ENCODE assay signal across 25 mouse cellular contexts in the genomic region with DNA sequence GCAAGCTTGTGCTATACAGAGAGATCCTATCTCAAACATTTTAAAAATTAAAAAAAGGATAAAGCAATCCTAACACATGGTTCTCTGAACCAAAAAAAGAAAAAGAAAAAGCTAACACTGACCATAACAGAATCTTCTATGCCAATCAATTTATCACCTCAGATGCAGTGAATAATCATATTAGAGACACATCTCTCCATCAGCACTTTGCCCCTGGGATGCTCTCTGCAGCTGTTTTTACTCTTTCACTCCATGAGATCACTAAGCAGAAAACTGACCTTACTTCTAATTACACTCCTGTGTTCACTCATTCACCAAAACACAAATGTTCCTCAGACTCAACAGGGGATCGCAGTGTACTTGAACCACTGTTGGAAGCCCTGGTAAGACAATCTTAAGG.
"Had no signal": no experiment of that assay in that cellular context is flagged by ENCODE, and none has a peak within 500 bp of the region (broad histone marks: within the 10 kb centered on the region; RNA-seq: fewer than 3 reads in every experiment).

No protein-coding gene starts in this region.

- DNase-seq: gastrocnemius, postnatal 14 days; heart, adult 2 months; heart, postnatal 4 days; kidney, adult 11 months; kidney, adult 2 months; kidney, adult 9 months; kidney, postnatal 14 days; kidney, postnatal 36 days; layer of hippocampus, adult 9-11 months; layer of hippocampus, postnatal 36 days; left cerebral cortex, postnatal 4 days had no signal

- ATAC-seq: hindbrain, embryonic 16.5 days; inflammation-experienced regulatory T-cells, adult 6 months; intestine, embryonic 16.5 days; liver, embryonic 12.5 days had no signal

- H3K36me3 ChIP-seq: heart, embryonic 13.5 days; heart, embryonic 15.5 days; kidney, embryonic 15.5 days; limb, embryonic 13.5 days; limb, embryonic 15.5 days; liver, embryonic 12.5 days had no signal

- H3K27me3 ChIP-seq: heart, embryonic 13.5 days; heart, embryonic 15.5 days; kidney, embryonic 15.5 days; limb, embryonic 13.5 days; limb, embryonic 15.5 days; liver, embryonic 12.5 days had no signal

- H3K4me3 ChIP-seq: heart, adult 2 months; heart, embryonic 13.5 days; heart, embryonic 15.5 days; hindbrain, embryonic 10.5 days; kidney, embryonic 15.5 days; limb, embryonic 13.5 days; limb, embryonic 15.5 days; liver, embryonic 12.5 days had no signal

- H3K9ac ChIP-seq: heart, embryonic 13.5 days; heart, embryonic 15.5 days; hindbrain, embryonic 14.5 days; kidney, embryonic 15.5 days; limb, embryonic 13.5 days; limb, embryonic 15.5 days; liver, embryonic 12.5 days; liver, embryonic 14.5 days had no signal

- H3K27ac ChIP-seq: heart, embryonic 13.5 days; heart, embryonic 15.5 days; hindbrain, embryonic 10.5 days; hindbrain, embryonic 14.5 days; kidney, embryonic 15.5 days; kidney, postnatal 0 days; limb, embryonic 13.5 days; limb, embryonic 15.5 days; liver, embryonic 12.5 days; liver, embryonic 14.5 days had no signal

- H3K9me3 ChIP-seq: heart, embryonic 13.5 days; heart, embryonic 15.5 days; hindbrain, embryonic 10.5 days; kidney, embryonic 15.5 days; limb, embryonic 13.5 days; limb, embryonic 15.5 days; liver, embryonic 12.5 days had no signal

- H3K4me2 ChIP-seq: heart, embryonic 11.5 days; heart, embryonic 13.5 days; heart, embryonic 15.5 days; hindbrain, embryonic 14.5 days; kidney, embryonic 15.5 days; limb, embryonic 13.5 days; limb, embryonic 15.5 days; liver, embryonic 12.5 days had no signal
